Mouse (Mus musculus): ENCODE measurements at regions not wholly inside any gene's neighbourhood (a gene's known extent, or its start where the extent isn't known, plus 50 kb on each side); places are given as distances from the start of the nearest gene placed in this dataset.

DNA sequence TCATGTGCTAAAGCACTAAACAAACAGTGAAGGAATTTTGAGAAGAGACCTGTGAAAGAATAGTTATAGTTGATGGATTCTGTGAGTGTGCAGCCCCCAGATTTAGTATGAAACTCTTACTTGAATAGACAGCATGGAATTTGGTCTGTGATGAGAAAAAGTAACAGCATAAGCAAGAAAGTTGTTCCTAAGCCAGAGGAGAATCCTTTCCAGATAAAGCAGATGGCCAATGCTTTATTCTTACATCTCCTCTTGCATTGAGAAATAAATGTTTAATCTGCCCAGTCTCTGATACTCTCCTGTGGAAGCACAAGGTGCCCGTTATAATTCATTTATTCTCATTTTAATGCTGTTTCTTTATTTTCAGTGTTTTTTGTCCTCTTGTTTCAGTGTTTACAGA, 263.5 kb downstream of the Tecrl start:
- Histone ChIP-seq H3K9me3 (no peaks in the 10 kb centered on the region), H3K9ac (no peak overlapping the region), H3K4me3 (replicated peaks) (no peak overlapping the region), H3K36me3 (no peaks in the 10 kb centered on the region), H3K4me1 (no peaks in the 10 kb centered on the region), H3K27me3 (replicated peaks) (no peaks in the 10 kb centered on the region), H3K4me2 (no peak overlapping the region), H3K27ac (no peak overlapping the region)
- no peak for ATAC-seq (ENCODE audit: insufficient read depth, low FRiP score, low read depth)
- whole genome bisulfite sequencing: 97% methylated on average over 1 of the region's 1 CpGs

DNA sequence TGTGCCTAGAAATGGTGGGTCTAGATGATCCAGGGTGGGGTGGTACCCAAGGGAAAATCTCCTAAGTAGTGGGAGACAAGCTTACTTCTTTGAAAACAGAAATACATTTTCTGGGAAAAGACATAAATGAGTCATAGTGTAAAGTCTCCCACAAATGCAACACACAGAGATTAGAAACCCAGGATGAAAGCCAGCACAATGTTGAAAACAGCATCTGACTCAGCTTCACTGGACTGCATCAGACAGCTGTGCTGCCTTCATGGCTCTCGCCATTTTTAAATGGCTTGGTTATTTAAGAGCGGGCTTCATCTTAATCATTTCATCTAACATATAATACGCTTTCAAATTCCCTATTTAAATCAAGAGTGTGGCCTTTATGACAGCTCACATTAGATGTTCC, 300.2 kb downstream of the Tecrl start:
- H3K4me1 ChIP-seq: no peaks in the 10 kb centered on the region
- WGBS: 77% methylated on average over 3 of the region's 3 CpGs
- no peaks in the 10 kb centered on the region for H3K9me3 ChIP-seq
- no peaks in the 10 kb centered on the region for H3K36me3 ChIP-seq
- H3K4me3 ChIP-seq (replicated peaks): no peak overlapping the region
- ATAC-seq (ENCODE audit: insufficient read depth, low FRiP score, low read depth): no peak
- no peaks in the 10 kb centered on the region for H3K27me3 ChIP-seq (replicated peaks)
- H3K4me2 ChIP-seq: no peak overlapping the region
- H3K9ac ChIP-seq: no peak overlapping the region
- H3K27ac ChIP-seq: no peak overlapping the region

DNA sequence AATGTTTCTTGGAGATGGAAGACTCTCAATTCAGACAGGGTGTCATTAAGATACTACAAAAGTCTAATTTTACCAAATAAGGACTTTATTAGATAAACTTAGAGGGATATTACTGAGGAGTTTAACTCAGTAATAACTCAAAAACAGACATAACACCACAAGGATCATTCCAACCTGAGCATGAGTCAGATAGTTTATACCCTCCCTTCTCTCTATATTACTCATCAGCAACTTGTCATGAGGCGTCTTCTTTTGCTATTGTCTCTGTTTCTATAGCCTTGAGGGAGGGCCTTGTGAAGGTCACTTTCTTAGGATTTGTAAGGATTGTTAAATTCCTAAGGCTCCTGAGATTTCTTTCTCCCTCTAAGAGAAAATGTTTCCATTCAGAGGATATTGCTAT, 307.8 kb downstream of the Tecrl start:
- no peaks in the 10 kb centered on the region for H3K36me3 ChIP-seq
- no peak overlapping the region for H3K9ac ChIP-seq
- no peak overlapping the region for H3K4me3 ChIP-seq (replicated peaks)
- WGBS: 72% methylated on average over 1 of the region's 1 CpGs
- no peaks in the 10 kb centered on the region for H3K4me1 ChIP-seq
- no peak overlapping the region for H3K27ac ChIP-seq
- no peaks in the 10 kb centered on the region for H3K27me3 ChIP-seq (replicated peaks)
- ATAC-seq (ENCODE audit: insufficient read depth, low FRiP score, low read depth): no peak
- H3K4me2 ChIP-seq: no peak overlapping the region
- no peaks in the 10 kb centered on the region for H3K9me3 ChIP-seq

DNA sequence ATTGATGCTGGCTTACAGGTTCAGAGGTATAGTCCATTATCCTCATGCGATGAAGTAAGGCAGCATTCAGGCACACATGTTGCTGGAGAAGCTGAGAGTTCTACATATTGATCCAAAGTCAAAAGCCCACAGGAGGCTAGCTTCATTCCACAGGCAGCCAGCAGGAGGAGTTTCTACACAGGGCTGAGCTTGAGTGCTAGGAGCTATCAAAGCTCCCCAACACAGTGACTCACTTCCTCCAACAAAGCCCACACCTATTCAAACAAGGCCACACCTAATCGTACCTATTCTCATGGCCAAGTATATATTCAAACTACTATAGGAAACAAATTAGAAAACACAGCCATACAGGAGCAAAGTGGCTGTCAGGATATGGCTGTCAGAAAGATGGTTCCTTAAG, 325.3 kb downstream of the Tecrl start:
- Histone ChIP-seq H3K4me3 (replicated peaks) (no peak overlapping the region), H3K4me1 (no peaks in the 10 kb centered on the region), H3K27me3 (replicated peaks) (no peaks in the 10 kb centered on the region), H3K9ac (no peak overlapping the region), H3K36me3 (no peaks in the 10 kb centered on the region), H3K4me2 (no peak overlapping the region), H3K9me3 (no peaks in the 10 kb centered on the region), H3K27ac (no peak overlapping the region)
- peak; percentile 70; the same call in 1 of the 2 replicates for ATAC-seq (ENCODE audit: insufficient read depth, low FRiP score, low read depth)
- WGBS: 79% methylated on average over 2 of the region's 2 CpGs

DNA sequence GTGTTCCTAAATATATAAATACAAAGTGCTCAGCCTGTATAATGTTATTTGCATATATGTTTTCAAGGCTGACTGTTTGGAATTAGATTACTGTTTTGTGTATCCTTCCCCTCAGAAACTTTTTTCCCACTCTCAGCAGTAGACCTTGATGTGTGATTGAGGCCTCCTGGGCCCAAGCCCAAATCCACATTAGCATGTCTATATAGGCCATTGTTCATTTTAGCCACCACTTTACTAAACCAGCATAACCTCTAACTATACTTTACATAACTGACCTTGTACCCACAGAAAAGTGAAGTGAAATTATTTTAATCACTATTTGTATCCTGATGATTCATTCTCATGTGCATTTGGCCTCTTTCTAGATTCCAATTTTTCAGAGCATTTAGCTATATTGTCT, 349.0 kb downstream of the Tecrl start:
- Histone ChIP-seq H3K27ac (no peak overlapping the region), H3K9ac (no peak overlapping the region), H3K4me3 (replicated peaks) (no peak overlapping the region), H3K4me1 (no peaks in the 10 kb centered on the region), H3K4me2 (no peak overlapping the region), H3K36me3 (no peaks in the 10 kb centered on the region), H3K9me3 (no peaks in the 10 kb centered on the region), H3K27me3 (replicated peaks) (no peaks in the 10 kb centered on the region)
- no peak for ATAC-seq (ENCODE audit: insufficient read depth, low FRiP score, low read depth)

DNA sequence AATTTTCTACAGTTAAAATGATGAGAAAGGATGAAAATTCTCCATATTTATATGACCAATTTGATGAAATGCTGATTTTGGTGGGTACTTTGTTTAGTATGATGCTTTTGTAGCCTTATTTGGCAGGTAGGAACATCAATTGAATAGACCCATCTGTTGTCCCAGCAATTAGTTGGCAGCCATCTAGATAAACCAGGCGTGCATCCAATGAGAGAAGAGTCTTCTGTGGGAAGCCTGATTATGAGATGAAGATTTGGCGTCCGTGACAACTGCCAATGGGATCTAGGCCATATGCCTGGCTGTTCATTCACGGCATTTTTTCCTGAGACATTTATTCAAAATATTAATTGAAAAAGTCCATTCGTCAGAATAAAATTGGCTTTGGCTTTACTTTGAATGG, 365.9 kb downstream of the Tecrl start:
- WGBS: 66% methylated on average over 5 of the region's 5 CpGs
- no peaks in the 10 kb centered on the region for H3K4me1 ChIP-seq
- ATAC-seq (ENCODE audit: insufficient read depth, low FRiP score, low read depth): no peak

DNA sequence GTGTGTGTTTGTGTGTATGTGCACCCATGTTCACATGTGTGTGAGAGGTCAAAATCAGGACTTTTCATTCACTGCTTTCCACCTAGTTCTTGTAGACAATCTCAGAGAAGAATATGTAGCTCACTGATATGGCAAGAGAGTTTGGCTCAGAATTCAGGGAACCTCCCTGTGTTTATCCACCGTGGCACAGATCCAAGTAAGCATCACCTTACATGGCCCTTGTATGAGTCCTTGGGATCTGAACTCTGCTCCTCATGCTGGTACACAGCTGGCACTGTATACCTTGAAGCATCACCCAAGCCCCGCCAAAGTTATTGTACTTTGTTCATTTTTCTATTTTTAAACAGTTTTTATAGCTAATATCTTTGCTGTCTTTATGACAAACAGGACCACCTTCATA, 385.7 kb downstream of the Tecrl start:
- no peak overlapping the region for H3K4me3 ChIP-seq (replicated peaks)
- H3K9ac ChIP-seq: no peak overlapping the region
- 78% methylated on average over 2 of the region's 2 CpGs for WGBS
- H3K27me3 ChIP-seq (replicated peaks): no peaks in the 10 kb centered on the region
- H3K4me2 ChIP-seq: no peak overlapping the region
- no peaks in the 10 kb centered on the region for H3K4me1 ChIP-seq
- no peak for ATAC-seq (ENCODE audit: insufficient read depth, low FRiP score, low read depth)
- H3K36me3 ChIP-seq: no peaks in the 10 kb centered on the region
- H3K27ac ChIP-seq: no peak overlapping the region
- no peaks in the 10 kb centered on the region for H3K9me3 ChIP-seq

More for the DNA sequence above, 365.9 kb downstream of the Tecrl start:
- Histone ChIP-seq H3K4me2 (no peak overlapping the region), H3K27ac (no peak overlapping the region), H3K36me3 (no peaks in the 10 kb centered on the region), H3K9me3 (no peaks in the 10 kb centered on the region), H3K4me3 (replicated peaks) (no peak overlapping the region), H3K27me3 (replicated peaks) (no peaks in the 10 kb centered on the region), H3K9ac (no peak overlapping the region)

DNA sequence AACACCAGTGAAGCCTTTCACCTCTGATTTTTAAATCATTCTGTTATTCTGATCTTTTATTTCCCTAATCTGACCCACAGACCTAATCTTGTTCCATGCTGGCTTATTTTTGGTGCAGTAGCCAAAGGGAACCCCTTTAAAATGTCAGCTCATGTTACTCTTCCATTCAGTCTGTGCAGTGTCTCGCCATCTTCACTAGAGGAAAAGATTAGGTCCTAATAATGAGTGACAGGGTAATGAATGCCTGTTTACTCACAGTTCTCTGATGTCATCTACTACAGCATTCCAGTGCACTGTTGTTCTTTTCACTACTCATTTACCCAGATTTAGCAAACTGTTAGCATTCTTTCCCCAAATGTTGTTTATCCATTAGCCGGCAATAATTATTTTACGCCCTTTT, 388.2 kb downstream of the Tecrl start:
- WGBS: 56% methylated on average over 3 of the region's 3 CpGs
- Histone ChIP-seq H3K36me3 (no peaks in the 10 kb centered on the region), H3K4me3 (replicated peaks) (no peak overlapping the region), H3K9ac (no peak overlapping the region), H3K4me1 (no peaks in the 10 kb centered on the region), H3K9me3 (no peaks in the 10 kb centered on the region), H3K4me2 (no peak overlapping the region), H3K27me3 (replicated peaks) (no peaks in the 10 kb centered on the region), H3K27ac (no peak overlapping the region)
- no peak for ATAC-seq (ENCODE audit: insufficient read depth, low FRiP score, low read depth)

DNA sequence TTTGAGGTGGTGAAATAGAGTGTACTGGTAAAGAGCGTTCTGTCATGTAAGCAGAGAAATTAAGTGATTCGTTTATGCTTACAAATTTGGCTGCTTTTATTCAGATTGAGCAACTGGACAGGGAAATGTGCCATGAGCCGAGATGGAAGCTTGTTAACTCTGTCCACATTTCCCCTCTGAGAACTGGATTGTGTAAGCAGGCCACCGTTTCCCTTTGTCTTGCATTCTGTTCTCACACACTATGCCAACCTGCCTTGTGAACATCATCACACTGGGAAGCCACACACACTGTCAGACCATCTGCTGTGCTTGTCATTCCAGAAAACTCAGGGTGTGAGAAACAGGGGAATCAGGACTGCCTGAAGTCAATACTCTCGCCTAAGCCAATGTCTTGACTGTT, 388.8 kb downstream of the Tecrl start:
- H3K27ac ChIP-seq: no peak overlapping the region
- no peak overlapping the region for H3K4me2 ChIP-seq
- no peaks in the 10 kb centered on the region for H3K4me1 ChIP-seq
- no peak overlapping the region for H3K9ac ChIP-seq
- no peak for ATAC-seq (ENCODE audit: insufficient read depth, low FRiP score, low read depth)
- no peaks in the 10 kb centered on the region for H3K9me3 ChIP-seq
- H3K4me3 ChIP-seq (replicated peaks): no peak overlapping the region
- 58% methylated on average over 5 of the region's 5 CpGs for WGBS
- no peaks in the 10 kb centered on the region for H3K27me3 ChIP-seq (replicated peaks)
- no peaks in the 10 kb centered on the region for H3K36me3 ChIP-seq

DNA sequence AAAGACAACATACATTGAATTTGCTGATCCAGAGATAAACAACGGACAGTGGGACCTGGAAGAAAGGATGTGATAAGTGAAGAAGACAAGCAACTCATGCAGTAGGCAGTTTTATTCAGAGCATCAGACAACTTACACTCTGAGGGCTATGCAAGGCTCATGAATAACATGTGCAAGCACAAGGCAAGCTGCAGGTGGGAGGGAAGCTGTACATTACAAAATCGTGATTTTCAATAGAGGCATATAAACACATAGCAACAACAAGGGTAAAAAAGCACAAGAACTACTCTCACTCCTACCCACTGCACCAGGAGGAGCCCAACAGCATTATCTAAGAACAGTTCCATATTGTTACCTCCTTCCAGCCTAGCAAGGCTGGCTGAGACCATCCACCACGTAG, 390.5 kb downstream of the Tecrl start:
- no peak for ATAC-seq (ENCODE audit: insufficient read depth, low FRiP score, low read depth)
- H3K9me3 ChIP-seq: no peaks in the 10 kb centered on the region
- no peak overlapping the region for H3K4me3 ChIP-seq (replicated peaks)
- H3K27ac ChIP-seq: no peak overlapping the region
- no peak overlapping the region for H3K4me2 ChIP-seq
- no peaks in the 10 kb centered on the region for H3K4me1 ChIP-seq
- no peak overlapping the region for H3K9ac ChIP-seq
- H3K36me3 ChIP-seq: no peaks in the 10 kb centered on the region
- no peaks in the 10 kb centered on the region for H3K27me3 ChIP-seq (replicated peaks)
- WGBS: 73% methylated on average over 3 of the region's 3 CpGs

DNA sequence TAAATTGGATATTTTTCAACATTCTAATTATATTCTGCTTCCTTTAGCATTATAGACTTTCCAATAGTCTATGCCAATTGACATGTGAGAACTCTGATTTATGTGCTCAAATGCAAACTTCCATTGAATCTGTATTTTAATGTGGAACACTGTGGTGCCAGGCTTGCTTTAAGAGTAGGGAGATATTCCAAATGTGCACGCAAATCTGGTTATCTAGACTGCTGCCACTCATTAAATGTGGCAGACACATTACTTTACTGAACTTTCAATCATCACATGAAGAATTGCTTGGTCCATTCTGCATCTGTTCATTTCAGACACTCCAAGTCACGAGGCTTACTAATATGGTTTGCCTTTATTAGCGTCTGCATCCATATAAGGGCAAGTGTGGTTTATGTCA, 399.0 kb downstream of the Tecrl start:
- Histone ChIP-seq H3K9me3 (no peaks in the 10 kb centered on the region), H3K36me3 (no peaks in the 10 kb centered on the region), H3K4me1 (no peaks in the 10 kb centered on the region), H3K4me2 (no peak overlapping the region), H3K4me3 (replicated peaks) (no peak overlapping the region), H3K27me3 (replicated peaks) (no peaks in the 10 kb centered on the region), H3K27ac (no peak overlapping the region), H3K9ac (no peak overlapping the region)
- no peak for ATAC-seq (ENCODE audit: insufficient read depth, low FRiP score, low read depth)
- 64% methylated on average over 3 of the region's 3 CpGs for WGBS

DNA sequence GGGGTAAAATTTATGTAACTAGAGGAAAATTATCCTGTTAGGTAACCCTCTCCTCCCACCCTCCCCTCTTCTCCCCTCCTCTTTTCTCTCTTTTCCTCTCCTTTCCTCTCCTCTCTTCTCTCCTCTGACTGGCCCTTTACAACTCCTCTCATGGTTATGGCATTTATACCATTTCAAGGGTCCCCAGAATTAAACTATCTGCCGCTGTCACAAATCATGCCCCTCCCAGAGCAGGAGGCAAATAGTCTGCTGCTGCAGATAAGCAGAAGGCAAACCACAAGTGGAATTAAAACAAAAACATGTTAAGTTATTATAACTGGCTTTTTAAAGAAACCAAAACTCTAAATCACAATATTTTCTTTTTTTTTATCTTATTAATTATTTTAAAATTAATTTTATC, 407.9 kb downstream of the Tecrl start:
- Histone ChIP-seq H3K4me2 (no peak overlapping the region), H3K27me3 (replicated peaks) (no peaks in the 10 kb centered on the region), H3K4me1 (no peaks in the 10 kb centered on the region), H3K4me3 (replicated peaks) (no peak overlapping the region), H3K36me3 (no peaks in the 10 kb centered on the region), H3K27ac (no peak overlapping the region), H3K9me3 (no peaks in the 10 kb centered on the region), H3K9ac (no peak overlapping the region)
- 69% methylated on average over 1 of the region's 1 CpGs for WGBS
- no peak for ATAC-seq (ENCODE audit: insufficient read depth, low FRiP score, low read depth)

DNA sequence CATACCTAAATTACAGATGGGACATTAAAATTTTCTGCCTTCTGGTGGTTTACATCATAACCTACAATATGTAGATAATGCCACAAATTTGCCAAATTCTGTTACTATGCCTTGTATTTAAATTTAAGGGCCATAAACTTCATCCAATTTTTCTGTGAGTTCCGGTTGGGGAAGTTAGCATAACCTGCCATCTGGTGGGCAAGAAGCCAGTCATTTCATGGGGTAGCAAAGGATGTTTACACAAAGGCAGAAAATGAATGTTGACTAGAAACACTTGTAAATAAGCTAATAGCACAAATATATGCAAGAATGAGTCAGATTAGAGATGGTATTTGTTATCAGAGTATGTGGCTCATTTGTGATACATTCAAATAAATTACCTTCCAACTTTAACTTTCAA, 415.2 kb downstream of the Tecrl start:
- no peak overlapping the region for H3K4me2 ChIP-seq
- H3K27me3 ChIP-seq (replicated peaks): no peaks in the 10 kb centered on the region
- WGBS: 69% methylated on average over 1 of the region's 1 CpGs
- H3K4me3 ChIP-seq (replicated peaks): no peak overlapping the region
- no peaks in the 10 kb centered on the region for H3K36me3 ChIP-seq
- H3K27ac ChIP-seq: no peak overlapping the region
- H3K4me1 ChIP-seq: no peaks in the 10 kb centered on the region
- H3K9ac ChIP-seq: no peak overlapping the region
- H3K9me3 ChIP-seq: no peaks in the 10 kb centered on the region
- ATAC-seq (ENCODE audit: insufficient read depth, low FRiP score, low read depth): no peak

All from stomach, embryonic 15.5 days (tissue).